Mouse (Mus musculus) spleen, adult 2 months (tissue): ENCODE measurements around the gene Gc.

ENCODE experiments used
- CTCF ChIP-seq: fragments of 200-500 bp; IDR thresholded peaks from 2 replicates; pipeline ENCODE4 v1.5.1; 2011; ENCODE audit warnings: mild to moderate bottlenecking, inconsistent platforms; ENCODE audit not compliant: insufficient read depth, insufficient read length, insufficient replicate concordance; ENCODE audit errors: extremely low read depth
- POLR2A ChIP-seq: fragments of 200-500 bp; IDR thresholded peaks from 2 replicates; pipeline ENCODE4 v1.6.1; 2011; ENCODE audit warnings: low read depth, low read length, inconsistent platforms

DNA sequence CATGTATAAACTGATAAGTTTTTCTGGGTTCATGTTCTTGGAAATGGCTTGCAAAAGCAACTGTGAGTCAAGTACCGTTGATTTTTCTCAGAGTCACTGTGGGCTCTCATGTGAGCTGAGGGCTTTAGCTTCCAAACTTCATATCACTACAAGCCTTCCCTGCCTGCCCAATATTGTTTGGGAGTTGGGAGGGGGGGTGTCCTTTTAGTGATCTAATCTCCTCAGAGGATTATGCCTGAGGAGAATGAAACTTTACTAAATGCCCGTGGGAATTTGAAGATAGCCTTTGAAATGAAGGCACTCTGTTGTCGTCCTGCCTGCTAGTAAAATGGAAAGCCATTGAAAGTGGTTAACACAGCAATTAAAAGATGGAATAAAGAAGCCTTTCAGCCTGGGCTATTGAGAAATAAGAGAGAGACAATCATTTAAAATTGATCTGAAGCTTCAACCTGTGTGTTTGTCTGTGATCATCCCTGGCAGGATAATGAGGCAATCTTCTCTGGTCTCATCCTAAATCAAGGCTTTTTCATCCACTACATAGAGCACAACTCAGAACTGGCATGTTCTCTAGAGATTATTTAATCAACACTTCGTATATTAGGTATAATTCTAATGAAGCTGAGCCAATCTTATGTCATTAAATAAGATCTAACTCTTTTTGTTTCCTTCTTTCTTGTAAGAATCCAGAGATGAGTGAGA, 89.5 kb downstream of the Gc start:
- TF ChIP-seq CTCF (no peak), POLR2A (no peak)
